Mouse (Mus musculus): ENCODE measurements around the gene Dlx2.

Gene Dlx2

DNA sequence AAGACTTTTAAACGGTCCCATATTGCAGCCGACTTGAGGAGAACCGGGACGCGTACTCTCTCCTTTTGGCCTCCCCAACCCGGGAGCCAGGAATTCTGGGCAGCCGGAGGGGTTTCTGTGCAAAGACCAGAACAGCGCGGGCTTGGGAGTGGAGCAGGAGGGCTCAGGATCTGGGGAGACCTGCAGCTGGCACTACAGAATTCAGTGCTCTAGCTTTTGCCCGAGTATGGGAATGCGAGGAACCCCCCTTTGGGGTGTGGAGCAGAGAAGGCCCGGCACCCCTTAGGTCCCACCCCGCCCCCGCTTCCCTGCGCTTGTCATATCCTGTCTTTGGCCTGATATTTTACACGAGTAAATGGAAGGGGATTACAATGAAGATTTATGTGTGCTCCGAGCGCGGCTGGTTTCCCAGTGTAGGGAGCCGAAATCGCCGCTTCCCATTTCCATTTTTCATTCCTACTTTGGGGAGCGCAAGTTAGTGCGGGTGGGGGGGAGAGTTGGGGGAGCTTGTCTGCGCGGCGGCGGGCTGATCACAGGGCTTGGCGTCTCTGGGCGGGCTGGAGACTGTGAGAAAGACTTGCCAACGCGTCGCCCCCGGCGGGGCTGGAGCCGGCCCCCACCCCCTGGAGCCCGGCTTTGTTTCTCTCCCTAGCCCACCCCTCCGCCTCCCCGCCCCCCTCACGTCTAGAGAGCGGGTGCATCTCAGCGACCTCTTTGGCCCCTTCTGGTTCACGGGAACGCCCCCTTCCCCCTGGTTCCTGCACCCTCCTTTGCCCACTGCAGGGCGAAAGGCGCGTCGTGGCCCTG lies 5.7 kb downstream of the Dlx2 start:
- DNase-seq (ENCODE audit: low read depth, low spot score) = peak; percentile 48

DNA sequence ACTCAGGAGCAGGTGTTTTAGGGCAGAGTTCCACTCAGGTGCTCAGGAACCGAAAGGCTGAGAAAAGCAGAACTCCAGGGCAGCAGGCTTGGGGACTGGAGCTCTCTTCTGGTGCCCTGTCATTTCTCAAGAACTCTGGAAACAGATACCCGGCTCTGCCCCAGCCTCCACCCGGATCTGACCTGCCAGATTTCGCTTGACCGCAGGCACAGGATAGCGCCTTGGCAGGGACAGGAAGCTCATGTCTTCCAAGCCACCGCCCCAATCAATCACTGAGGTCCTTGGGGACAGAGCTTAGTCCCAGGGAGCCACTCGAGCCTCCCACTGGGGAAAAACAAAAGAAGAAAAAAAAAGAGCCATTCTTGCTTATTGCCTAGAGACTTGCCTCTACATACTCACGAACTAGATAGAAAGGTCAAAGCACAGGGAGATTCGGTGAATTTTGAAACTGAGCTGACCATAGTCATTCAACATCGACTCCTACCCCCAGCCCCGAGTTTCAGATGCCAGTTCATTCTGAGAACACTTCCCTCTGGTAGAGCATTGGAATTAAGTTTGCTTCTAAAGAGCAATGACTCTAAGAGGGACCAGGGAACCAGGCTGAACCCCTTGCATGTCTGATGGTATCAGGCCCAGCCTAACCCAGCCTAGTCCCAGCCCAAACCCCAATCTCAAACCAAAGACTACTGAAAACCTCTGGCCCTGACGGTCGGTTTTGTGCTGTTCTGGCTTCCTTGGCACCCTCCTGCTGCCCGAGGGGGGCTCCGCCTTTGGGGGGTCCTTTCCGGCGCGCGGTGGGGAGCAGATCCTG lies 12.1 kb downstream of the Dlx2 start:
- DNase-seq (ENCODE audit: low read depth, low spot score) = peak; percentile 56

DNA sequence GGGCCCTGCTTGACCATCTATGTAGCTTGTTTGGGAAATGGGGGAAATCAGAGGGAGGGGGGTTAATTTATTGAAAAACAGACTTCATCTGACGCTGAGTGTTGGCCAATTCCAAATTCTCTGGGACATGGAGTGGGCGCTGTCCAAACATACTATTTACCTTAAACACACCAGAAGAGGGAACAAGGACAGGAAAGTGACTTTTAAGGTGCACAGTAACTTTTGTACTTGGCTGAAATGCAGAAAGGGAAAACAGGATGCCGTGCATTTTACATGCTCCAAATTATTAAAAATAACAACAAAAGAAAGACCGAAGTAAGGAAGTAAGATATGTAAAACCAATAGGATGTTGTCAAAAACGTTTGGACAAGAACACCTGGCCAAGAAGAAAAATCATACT lies 13.5 kb downstream of the Dlx2 start:
- no peak for DNase-seq (ENCODE audit: low read depth, low spot score)

DNA sequence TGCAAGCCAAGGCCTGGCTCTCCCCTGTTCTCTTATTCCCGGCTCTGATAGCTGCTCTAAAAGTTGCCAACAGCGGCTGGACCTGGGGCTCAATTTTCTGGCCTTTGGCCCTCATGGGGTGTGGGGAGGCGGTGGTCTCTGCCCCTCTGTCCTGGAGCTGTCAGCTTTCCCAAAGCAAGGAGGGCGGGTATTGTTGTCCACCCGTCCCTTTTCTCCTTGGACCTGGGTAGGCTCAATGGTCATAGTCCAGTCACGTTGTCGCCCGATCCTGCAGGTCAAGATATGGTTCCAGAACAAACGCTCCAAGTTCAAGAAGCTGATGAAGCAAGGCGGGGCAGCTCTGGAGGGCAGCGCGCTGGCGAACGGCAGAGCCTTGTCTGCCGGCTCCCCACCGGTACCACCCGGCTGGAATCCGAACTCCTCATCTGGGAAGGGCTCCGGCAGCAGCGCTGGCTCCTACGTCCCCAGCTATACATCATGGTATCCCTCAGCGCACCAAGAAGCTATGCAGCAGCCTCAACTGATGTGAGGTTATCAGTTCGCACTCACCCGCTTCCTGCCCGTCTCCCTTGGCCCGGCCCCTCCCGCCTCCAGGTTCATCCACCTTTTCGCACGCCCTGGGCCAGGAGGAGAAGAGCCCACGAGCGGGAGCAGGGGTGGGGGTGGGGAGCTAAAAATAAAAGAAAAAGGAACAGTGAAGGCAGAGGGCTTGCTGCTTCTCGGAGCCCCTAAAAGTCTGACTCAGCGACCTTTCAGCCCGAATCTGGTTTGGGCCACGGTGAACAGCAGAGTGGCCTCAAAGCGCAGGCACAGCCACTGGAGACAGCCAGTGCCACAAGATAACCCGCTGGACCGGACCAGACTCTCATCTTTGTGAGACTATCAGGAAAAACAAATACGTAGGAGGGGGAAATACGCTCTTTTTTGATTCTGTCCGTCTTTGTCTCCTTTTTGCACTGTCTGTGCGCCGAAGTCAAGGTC lies 14.3 kb downstream of the Dlx2 start:
- peak; percentile 54 for DNase-seq (ENCODE audit: low read depth, low spot score)

DNA sequence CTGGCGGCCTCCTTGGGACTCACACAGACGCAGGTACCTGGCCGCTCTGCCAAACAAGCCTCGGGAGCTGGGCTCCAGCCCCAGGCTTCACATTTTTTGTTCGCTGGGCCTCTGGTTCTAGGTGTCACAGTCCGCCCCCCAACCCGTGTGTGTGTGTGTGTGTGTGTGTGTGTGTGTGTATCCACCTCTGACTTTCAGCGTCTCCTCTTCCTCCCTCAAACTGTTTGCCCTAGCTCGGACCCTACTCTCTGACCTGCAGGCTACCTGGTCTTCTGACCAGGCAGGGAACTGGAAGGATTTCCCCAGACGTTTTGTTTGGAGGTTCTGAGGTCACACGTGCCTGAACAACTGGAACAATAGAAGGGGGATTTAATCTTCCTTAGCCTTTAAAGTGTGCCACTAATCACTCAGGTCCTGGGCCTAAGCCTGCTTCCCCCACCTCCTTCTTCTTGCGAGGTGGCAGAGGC lies 15.4 kb downstream of the Dlx2 start:
- no peak for DNase-seq (ENCODE audit: low read depth, low spot score)

- peak; percentile 52 for DNase-seq (ENCODE audit: low read depth, low spot score)
These were observed 16.0 kb downstream of the Dlx2 start for GRCm38 (mm10) chr2:71530391-71531123.

GRCm38 (mm10) chr2:71529511-71530351 lies 16.8 kb downstream of the Dlx2 start:
- peak; percentile 95 for DNase-seq (ENCODE audit: low read depth, low spot score)

DNA sequence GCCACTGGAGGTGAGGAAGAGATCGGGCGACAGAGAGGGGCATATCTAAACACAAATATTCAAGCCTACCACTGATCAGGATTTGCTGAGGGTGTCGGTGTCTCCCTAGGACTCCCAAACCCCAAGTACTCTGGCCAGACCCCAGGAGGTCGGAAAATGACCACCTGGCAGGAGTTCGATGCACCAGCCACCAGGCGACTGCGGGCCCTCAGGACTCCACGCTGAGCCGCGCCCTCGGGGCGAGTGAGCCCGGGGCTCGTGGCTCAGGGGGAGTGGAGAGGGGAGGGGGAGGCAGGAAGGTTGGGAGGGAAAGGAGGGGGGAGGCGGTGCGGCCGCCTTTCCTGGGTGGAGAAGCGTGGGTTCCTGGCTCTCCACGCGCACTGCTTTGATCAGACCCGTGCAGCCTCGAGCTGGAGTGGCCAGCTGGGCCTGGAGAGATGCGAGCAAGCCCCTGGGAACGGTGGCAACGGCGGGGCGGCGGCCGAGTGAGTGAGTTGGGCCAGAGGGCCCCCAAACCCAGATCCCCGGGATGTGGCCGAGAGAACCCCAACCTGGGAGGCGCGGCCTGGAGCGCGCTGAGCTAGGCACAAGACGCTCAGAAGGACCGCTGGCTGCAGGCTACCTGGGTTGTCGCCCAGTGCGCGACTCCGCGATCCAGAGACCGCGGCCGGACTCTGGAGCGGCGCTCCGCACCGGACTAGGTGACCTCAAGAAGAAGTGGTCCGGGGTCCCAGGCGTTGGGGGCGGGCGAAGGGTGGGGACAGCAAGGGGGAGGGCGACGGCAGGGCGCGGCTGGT lies 17.6 kb downstream of the Dlx2 start:
- peak; percentile 67 for DNase-seq (ENCODE audit: low read depth, low spot score)

- DNase-seq (ENCODE audit: low read depth, low spot score) = peak; percentile 46
These were observed 18.4 kb downstream of the Dlx2 start, which contains the start of gene Dlx1 for GRCm38 (mm10) chr2:71528014-71528713. TSS of gene Dlx1 (plus strand) at chr2:71528113.

- no peak for DNase-seq (ENCODE audit: low read depth, low spot score)
These were observed 19.1 kb downstream of the Dlx2 start for GRCm38 (mm10) chr2:71527323-71528013.

- no peak for DNase-seq (ENCODE audit: low read depth, low spot score)
These were observed 19.8 kb downstream of the Dlx2 start for GRCm38 (mm10) chr2:71526595-71527322.

GRCm38 (mm10) chr2:71524763-71525162 lies 21.8 kb downstream of the Dlx2 start:
- DNase-seq (ENCODE audit: low read depth, low spot score) = no peak

DNA sequence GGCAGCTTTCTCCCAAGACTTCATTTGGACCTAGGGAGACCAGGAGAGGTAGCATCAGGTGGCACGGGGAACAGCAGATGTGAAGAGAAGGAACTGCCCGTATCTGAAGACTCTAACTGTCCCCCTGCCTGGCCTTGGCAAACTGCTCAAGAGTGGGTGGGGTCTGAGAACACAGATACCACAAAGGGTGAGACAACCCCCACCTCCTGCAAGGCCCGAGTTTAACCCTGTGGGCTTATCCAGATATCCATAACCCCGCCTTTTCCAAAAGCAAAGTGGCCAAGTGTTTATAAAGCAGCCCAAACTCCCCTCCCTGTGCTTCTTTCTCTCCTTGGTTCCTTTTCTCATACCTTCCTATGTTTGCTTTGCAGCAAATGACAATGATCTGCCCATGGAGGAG lies 23.1 kb downstream of the Dlx2 start:
- DNase-seq (ENCODE audit: low read depth, low spot score) = no peak

- no peak for DNase-seq (ENCODE audit: low read depth, low spot score)
These were observed 23.7 kb downstream of the Dlx2 start for GRCm38 (mm10) chr2:71522871-71523270.

DNA sequence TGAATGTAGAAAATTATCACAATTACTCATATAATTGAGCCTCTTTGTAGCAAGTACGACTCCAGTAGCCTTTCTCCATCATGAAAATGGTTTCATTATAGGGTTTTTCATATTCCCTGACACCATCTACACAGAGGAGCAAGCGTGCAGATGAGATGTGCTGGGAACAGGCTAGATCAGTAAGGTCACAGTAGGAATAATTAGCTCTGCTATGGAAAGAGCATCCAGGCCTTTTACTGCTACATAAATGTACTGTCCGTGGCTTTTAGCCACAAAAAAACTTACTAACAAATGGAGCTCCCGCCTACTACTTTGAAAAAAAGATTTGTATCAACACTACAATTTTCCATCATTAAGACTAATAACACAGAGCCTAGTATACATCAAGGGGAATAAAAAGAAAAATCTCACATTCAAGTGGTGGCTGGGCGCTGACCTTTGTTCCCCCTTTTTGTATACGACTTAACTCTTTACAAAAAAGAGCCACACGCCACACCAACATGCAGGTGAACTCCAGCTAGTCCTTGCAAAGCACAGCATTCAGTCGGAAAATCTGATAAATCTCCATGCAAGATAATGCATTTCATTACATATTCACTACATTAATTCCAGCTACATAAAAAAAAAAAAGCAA lies 29.0 kb downstream of the Dlx2 start:
- no peak for DNase-seq (ENCODE audit: low read depth, low spot score)

DNA sequence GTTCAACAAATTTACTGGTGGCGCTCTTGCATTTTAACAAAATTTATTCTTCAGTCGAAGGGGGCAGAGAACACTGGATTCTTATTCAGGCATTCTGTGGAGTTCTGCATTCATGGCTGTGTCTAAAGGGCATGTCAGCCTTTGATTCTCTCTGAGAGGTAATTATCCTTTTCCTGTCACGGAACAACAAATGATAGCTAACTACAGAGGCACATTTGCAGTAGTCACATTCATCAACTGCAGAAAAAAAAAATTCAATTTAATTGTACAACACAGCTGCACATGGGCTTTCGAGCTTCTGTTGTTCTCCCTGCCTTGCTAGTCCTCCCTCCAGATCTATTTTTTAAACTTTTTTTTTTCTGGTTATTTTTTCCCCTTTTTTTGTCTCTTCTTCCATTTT lies 29.6 kb downstream of the Dlx2 start:
- no peak for DNase-seq (ENCODE audit: low read depth, low spot score)

- DNase-seq (ENCODE audit: low read depth, low spot score) = no peak
These were observed 34.2 kb downstream of the Dlx2 start for GRCm38 (mm10) chr2:71512326-71512725.
